Mouse (Mus musculus) spleen, adult 12 weeks (tissue): ENCODE results near the gene 1700001C19Rik.

ENCODE experiments used
- DNase-seq: peaks from one replicate; pipeline ENCODE4 v3.0.0; 2022; ENCODE audit warnings: low spot score

Gene 1700001C19Rik

DNA sequence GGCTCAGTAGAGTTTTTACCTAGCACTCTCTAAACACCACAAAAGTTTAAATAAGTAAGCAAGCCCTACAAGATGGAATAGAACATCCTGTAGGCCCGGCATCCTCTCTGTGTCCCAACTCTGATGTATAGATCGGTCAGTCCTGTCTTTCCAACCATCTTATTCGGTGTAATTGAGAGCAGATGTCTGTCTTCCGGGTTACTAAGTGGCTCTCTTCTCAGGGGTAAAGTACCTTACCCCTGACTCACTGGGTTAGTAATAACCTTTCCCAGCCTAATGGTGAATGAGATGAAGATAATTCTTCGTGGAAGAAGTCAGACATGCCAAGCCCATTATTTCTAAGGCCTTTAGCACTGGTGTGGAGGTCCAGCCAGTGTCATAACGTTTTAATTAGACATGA is 63.2 kb downstream of the 1700001C19Rik start:
- DNase-seq, result no peak

DNA sequence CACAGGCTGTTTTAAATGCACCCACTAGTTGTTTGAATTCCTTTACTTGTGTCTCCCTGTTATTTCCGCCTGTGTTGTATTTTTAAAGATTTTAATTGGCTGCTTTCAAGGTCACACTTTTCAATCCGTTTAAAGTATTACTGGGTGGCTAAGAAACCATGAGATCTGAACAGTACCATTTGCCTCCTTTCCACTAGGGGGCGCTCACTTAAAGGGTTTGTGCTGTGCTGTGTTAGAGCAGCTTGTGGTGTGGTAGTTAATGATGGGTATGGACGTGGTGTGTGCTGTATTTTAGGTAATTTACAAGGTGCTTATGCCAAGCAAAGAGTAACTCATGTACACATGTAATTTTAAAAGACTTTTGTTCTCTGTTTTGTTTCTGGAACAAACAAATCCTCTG is 65.7 kb downstream of the 1700001C19Rik start:
- DNase-seq, result peak; percentile 23

- no peak for DNase-seq
These were observed 68.1 kb downstream of the 1700001C19Rik start for GRCm38 (mm10) chr17:47369087-47369443.

DNA sequence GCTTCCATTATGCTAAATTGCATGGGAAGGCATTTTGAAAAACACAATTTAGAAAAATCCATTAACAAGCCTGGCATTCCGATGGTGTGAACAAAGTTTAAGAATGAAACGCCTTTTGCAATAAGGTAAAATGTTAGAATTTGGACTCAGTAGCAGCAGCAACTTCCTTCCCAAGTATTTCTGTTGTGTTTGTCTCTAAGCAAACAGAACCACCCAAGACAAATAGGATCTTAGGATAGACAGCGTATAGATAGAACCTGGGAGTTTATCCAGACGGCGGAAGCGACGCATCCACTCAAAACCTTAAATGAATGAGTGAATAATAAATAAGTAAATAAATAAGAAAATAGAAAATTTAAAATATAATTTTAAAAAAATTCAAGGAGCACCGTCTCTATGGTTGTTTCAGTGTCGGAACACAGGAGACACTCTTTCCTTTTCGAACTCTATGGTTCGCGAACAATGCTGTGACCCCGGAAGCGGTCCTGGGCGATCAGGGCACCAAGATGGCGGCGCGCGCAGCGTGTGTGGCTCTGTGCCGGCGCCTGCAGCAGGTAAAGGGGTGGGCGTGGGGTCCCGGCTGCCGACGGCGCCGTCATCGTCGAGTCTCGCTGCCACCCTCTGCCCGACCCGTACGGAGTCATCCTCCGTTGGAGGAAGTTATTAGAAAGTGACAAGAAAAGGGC is 68.6 kb downstream of the 1700001C19Rik start, which contains the start of gene Mrps10:
Gene Mrps10 (plus strand): TSS at position 487 of the 686 bp plus-strand sequence.
- peak; percentile 67 for DNase-seq
